Mouse (Mus musculus): ENCODE results near the gene Pnpla8. TPM values are rescaled to one million over a fixed set of nuclear protein-coding genes. Genes with fewer than 3 reads are reported as not detected.

The Pnpla8 gene
- polyA plus RNA-seq, 1 experiment, result 4.6 TPM

DNA sequence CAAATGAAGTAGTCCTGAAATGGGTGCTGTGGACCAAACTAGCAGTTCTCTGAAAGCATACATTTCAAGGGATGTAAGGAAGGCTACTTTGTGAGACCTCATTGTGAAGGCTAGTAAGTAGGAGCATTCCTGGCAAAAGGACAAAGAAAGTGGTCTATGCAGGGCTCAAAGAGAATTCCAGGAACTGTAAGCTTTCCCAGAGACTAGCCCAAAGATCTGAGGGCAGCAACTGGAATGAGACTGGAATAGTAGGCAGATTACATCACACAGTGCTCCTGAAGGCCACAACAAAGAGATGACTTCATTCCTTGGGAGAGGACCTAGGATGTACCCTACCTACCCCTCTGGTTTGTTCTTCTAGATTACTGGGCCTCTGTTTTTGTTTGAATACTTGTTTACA lies 79.6 kb downstream of the Pnpla8 start:
- Histone ChIP-seq H3K4me1 (ENCODE audit: control insufficient read depth, insufficient read depth, insufficient read length) (no peaks in the 10 kb centered on the region), H3K36me3 (ENCODE audit: control insufficient read depth, insufficient read depth, low read length) (peaks cover 13% of the 10 kb centered on the region), H3K4me3 (ENCODE audit: extremely low read depth, insufficient read depth, insufficient read length) (no peak overlapping the region), H3K27me3 (ENCODE audit: control insufficient read depth, insufficient read depth, low read length) (no peaks in the 10 kb centered on the region), H3K27ac (ENCODE audit: insufficient read depth, low read length) (no peak overlapping the region)
- DNase-seq (ENCODE audit: low read depth in 1 of 2, low spot score in 2 of 2), result no peak
- no peak for TF ChIP-seq POLR2A (IDR thresholded peaks at IDR 0.05; ENCODE audit: low read depth, low read length)
- no peak for TF ChIP-seq CTCF (IDR thresholded peaks at IDR 0.05; ENCODE audit: extremely low read depth, insufficient read depth, insufficient read length, insufficient replicate concordance)

DNA sequence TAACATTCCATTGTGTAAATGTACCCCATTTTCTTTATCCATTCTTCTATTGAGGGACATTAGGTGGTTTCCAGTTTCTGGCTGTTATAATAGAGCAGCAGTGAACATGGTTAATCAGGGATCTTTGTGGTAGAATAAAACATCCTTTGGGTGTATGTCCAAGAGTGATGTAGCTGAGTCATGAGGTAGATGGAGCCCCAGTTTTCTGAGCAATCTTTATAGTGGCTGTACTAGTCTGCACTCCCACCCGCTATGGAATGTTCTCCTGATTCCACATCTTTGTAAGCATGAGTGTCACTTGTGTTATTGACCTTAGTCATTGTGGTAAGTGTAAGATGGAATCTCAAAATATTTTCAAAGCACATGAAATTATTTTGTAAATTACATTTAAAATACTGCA lies 82.8 kb downstream of the Pnpla8 start:
- Histone ChIP-seq H3K4me3 (ENCODE audit: extremely low read depth, insufficient read depth, insufficient read length) (no peak overlapping the region), H3K27me3 (ENCODE audit: control insufficient read depth, insufficient read depth, low read length) (no peaks in the 10 kb centered on the region), H3K36me3 (ENCODE audit: control insufficient read depth, insufficient read depth, low read length) (peaks cover 20% of the 10 kb centered on the region), H3K27ac (ENCODE audit: insufficient read depth, low read length) (no peak overlapping the region), H3K4me1 (ENCODE audit: control insufficient read depth, insufficient read depth, insufficient read length) (no peaks in the 10 kb centered on the region)
- no peak for TF ChIP-seq CTCF (IDR thresholded peaks at IDR 0.05; ENCODE audit: extremely low read depth, insufficient read depth, insufficient read length, insufficient replicate concordance)
- no peak for TF ChIP-seq POLR2A (IDR thresholded peaks at IDR 0.05; ENCODE audit: low read depth, low read length)
- 85% methylated on average over 1 of the region's 1 CpGs for WGBS
- DNase-seq (ENCODE audit: low read depth in 1 of 2, low spot score in 2 of 2), result no peak

DNA sequence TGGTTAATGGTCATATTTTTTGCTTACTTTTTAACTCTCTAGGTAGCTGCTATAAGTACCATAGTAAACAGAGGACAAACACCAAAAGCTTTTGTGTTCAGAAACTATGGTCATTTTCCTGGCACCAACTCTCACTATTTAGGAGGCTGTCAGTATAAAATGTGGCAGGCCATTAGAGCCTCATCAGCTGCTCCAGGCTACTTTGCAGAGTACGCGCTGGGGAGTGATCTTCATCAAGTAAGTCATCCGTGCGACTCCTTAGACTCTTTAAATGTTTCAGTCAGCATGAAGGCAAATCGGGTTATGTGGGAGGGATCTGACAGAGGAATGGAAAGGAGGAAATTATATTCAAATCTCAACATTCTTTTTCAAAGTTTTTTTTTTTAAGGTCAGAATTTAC lies 83.7 kb downstream of the Pnpla8 start:
- no peaks in the 10 kb centered on the region for H3K27me3 ChIP-seq (ENCODE audit: control insufficient read depth, insufficient read depth, low read length)
- no peak for TF ChIP-seq CTCF (IDR thresholded peaks at IDR 0.05; ENCODE audit: extremely low read depth, insufficient read depth, insufficient read length, insufficient replicate concordance)
- no peak for TF ChIP-seq POLR2A (IDR thresholded peaks at IDR 0.05; ENCODE audit: low read depth, low read length)
- peaks cover 18% of the 10 kb centered on the region for H3K36me3 ChIP-seq (ENCODE audit: control insufficient read depth, insufficient read depth, low read length)
- 90% methylated on average over 5 of the region's 5 CpGs for WGBS
- no peaks in the 10 kb centered on the region for H3K4me1 ChIP-seq (ENCODE audit: control insufficient read depth, insufficient read depth, insufficient read length)
- no peak overlapping the region for H3K4me3 ChIP-seq (ENCODE audit: extremely low read depth, insufficient read depth, insufficient read length)
- no peak overlapping the region for H3K27ac ChIP-seq (ENCODE audit: insufficient read depth, low read length)
- DNase-seq (ENCODE audit: low read depth in 1 of 2, low spot score in 2 of 2), result no peak

DNA sequence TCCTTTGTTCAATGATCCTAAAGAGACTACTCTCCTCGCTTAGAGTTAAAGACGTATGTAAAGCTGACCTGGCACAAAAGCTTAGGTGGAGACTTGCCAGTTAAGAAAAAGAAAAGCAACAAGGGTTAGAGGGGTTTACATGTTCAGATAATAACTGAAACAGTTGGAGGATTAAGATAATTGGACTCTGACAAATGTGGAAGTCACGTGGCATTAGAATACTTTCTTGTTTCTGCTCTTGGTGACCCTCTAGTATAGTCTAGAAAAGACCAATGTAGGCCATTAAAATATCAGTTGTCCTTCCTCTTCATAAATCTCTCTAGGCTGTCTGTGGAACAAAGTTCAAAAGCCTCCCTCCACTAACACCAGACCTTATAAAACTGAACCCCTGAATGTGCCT lies 87.1 kb downstream of the Pnpla8 start:
- no peak for DNase-seq (ENCODE audit: low read depth in 1 of 2, low spot score in 2 of 2)
- H3K36me3 ChIP-seq (ENCODE audit: control insufficient read depth, insufficient read depth, low read length), result peaks cover 21% of the 10 kb centered on the region
- WGBS, result 89% methylated on average over 3 of the region's 3 CpGs
- H3K27me3 ChIP-seq (ENCODE audit: control insufficient read depth, insufficient read depth, low read length), result no peaks in the 10 kb centered on the region
- H3K4me3 ChIP-seq (ENCODE audit: extremely low read depth, insufficient read depth, insufficient read length), result no peak overlapping the region
- H3K4me1 ChIP-seq (ENCODE audit: control insufficient read depth, insufficient read depth, insufficient read length), result no peaks in the 10 kb centered on the region
- no peak for TF ChIP-seq CTCF (IDR thresholded peaks at IDR 0.05; ENCODE audit: extremely low read depth, insufficient read depth, insufficient read length, insufficient replicate concordance)
- TF ChIP-seq POLR2A (IDR thresholded peaks at IDR 0.05; ENCODE audit: low read depth, low read length), result no peak
- no peak overlapping the region for H3K27ac ChIP-seq (ENCODE audit: insufficient read depth, low read length)

DNA sequence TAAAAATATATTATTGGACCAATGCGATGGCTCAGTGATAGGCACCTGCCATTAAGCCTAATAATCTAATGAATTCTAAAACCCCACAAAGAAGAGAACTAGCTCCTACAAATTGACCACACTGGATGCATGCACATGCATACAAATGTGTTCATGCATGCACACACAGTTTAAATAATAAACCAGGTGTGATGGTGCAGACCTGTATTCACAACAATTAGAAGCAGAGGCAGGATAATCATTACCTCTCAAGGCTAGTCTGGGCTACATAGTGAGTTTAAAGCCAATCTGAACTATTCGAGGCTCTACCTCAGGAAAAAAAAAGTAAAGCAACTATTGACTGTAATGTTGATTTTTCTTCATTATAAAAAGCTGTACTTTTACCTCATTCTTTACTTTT lies 94.0 kb downstream of the Pnpla8 start:
- no peaks in the 10 kb centered on the region for H3K4me1 ChIP-seq (ENCODE audit: control insufficient read depth, insufficient read depth, insufficient read length)
- H3K27ac ChIP-seq (ENCODE audit: insufficient read depth, low read length), result no peak overlapping the region
- 91% methylated on average over 2 of the region's 2 CpGs for WGBS
- no peak overlapping the region for H3K4me3 ChIP-seq (ENCODE audit: extremely low read depth, insufficient read depth, insufficient read length)
- DNase-seq (ENCODE audit: low read depth in 1 of 2, low spot score in 2 of 2), result no peak
- H3K36me3 ChIP-seq (ENCODE audit: control insufficient read depth, insufficient read depth, low read length), result peaks cover 9% of the 10 kb centered on the region
- no peaks in the 10 kb centered on the region for H3K27me3 ChIP-seq (ENCODE audit: control insufficient read depth, insufficient read depth, low read length)
- TF ChIP-seq CTCF (IDR thresholded peaks at IDR 0.05; ENCODE audit: extremely low read depth, insufficient read depth, insufficient read length, insufficient replicate concordance), result no peak
- TF ChIP-seq POLR2A (IDR thresholded peaks at IDR 0.05; ENCODE audit: low read depth, low read length), result no peak

DNA sequence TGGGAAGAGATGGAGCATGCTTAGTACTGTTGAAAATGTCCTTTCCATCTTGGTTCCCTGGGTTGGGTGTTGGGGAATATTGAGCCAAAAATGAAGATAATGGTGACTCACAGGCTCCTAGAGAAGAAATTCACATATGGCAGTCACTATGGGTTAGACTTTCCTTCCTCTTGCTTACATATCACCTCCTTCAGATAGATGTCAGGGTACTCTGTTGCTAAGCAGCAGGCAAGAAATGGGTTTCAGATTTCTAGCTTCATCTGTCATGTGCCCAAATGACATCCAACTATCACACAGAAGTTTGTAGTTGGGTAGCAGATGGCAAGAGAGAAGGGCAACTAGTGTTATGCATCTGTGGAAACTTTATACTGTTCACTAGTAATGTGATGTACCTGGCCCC lies 103.9 kb downstream of the Pnpla8 start:
- Histone ChIP-seq H3K27me3 (ENCODE audit: control insufficient read depth, insufficient read depth, low read length) (peaks cover 12% of the 10 kb centered on the region), H3K4me1 (ENCODE audit: control insufficient read depth, insufficient read depth, insufficient read length) (peaks cover 13% of the 10 kb centered on the region; the same call in 1 of the 2 replicates), H3K4me3 (ENCODE audit: extremely low read depth, insufficient read depth, insufficient read length) (no peak overlapping the region), H3K36me3 (ENCODE audit: control insufficient read depth, insufficient read depth, low read length) (peaks cover 1% of the 10 kb centered on the region; the same call in 1 of the 2 replicates), H3K27ac (ENCODE audit: insufficient read depth, low read length) (no peak overlapping the region)
- TF ChIP-seq POLR2A (IDR thresholded peaks at IDR 0.05; ENCODE audit: low read depth, low read length) (no peak), CTCF (IDR thresholded peaks at IDR 0.05; ENCODE audit: extremely low read depth, insufficient read depth, insufficient read length, insufficient replicate concordance) (no peak)
- DNase-seq (ENCODE audit: low read depth in 1 of 2, low spot score in 2 of 2), result no peak

DNA sequence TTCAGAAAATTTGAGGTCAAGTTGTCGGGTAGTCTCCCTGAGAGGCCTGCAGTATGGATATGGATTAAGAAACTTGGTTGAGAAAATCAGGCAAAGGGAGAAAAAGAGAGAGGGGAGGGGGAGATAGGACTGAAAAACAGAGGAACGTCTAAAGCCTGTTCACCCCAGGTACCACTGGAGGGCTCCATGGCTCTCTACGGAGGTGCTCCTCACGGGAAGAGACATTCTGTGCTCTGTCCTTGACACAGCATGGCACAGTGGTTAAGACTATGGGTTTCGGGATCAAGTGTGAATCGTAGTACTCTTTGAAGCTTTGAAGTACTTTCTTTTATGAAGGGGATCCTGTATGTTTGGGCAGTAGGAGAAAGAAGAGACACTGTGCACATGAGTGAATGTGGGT lies 106.3 kb downstream of the Pnpla8 start:
- Histone ChIP-seq H3K4me1 (ENCODE audit: control insufficient read depth, insufficient read depth, insufficient read length) (peaks cover 13% of the 10 kb centered on the region; the same call in 1 of the 2 replicates), H3K27me3 (ENCODE audit: control insufficient read depth, insufficient read depth, low read length) (peaks cover 12% of the 10 kb centered on the region), H3K4me3 (ENCODE audit: extremely low read depth, insufficient read depth, insufficient read length) (no peak overlapping the region), H3K36me3 (ENCODE audit: control insufficient read depth, insufficient read depth, low read length) (no peaks in the 10 kb centered on the region), H3K27ac (ENCODE audit: insufficient read depth, low read length) (no peak overlapping the region)
- DNase-seq (ENCODE audit: low read depth in 1 of 2, low spot score in 2 of 2), result no peak
- WGBS, result 49% methylated on average over 6 of the region's 6 CpGs
- no peak for TF ChIP-seq CTCF (IDR thresholded peaks at IDR 0.05; ENCODE audit: extremely low read depth, insufficient read depth, insufficient read length, insufficient replicate concordance)
